Mouse (Mus musculus) skeletal muscle tissue, adult 2 months (tissue): Measurements from ENCODE around the gene Gm42742.

Experiments used
- DNase-seq: peaks from one replicate; pipeline ENCODE4 v3.0.0-alpha.2; 2012; ENCODE audit warnings: low read depth, low spot score

The Gm42742 gene

GRCm38 (mm10) chr7:127020901-127021562 lies at the start of gene Gm42742, which contains the start of gene Prrt2:
Gene Gm42742 (minus strand): TSS chr7:127021097.
Gene Prrt2 (minus strand): TSS chr7:127021211.
- DNase-seq = no peak

- no peak for DNase-seq
These were observed 45.4 kb upstream of the Gm42742 start for GRCm38 (mm10) chr7:127066317-127066716.

- no peak for DNase-seq
These were observed 44.6 kb upstream of the Gm42742 start for GRCm38 (mm10) chr7:127065538-127065937.

- no peak for DNase-seq
These were observed 34.2 kb upstream of the Gm42742 start for GRCm38 (mm10) chr7:127055026-127055585.

GRCm38 (mm10) chr7:127041851-127042672 lies 21.2 kb upstream of the Gm42742 start, which contains the start of gene Kif22:
Gene Kif22 (minus strand): TSS chr7:127042471.
- DNase-seq = peak; percentile 78

- no peak for DNase-seq
These were observed 10.3 kb upstream of the Gm42742 start for GRCm38 (mm10) chr7:127031244-127031643.

GRCm38 (mm10) chr7:127030172-127030571 lies 9.3 kb upstream of the Gm42742 start:
- DNase-seq = no peak

GRCm38 (mm10) chr7:127027885-127028284 lies 7.0 kb upstream of the Gm42742 start:
- no peak for DNase-seq

GRCm38 (mm10) chr7:127026984-127027726 lies 6.3 kb upstream of the Gm42742 start, which contains the start of gene Maz:
Gene Maz (minus strand): TSS chr7:127027037.
- DNase-seq = peak; percentile 100

- DNase-seq = no peak
These were observed 5.7 kb upstream of the Gm42742 start for GRCm38 (mm10) chr7:127026616-127026983.

GRCm38 (mm10) chr7:127026161-127026600 lies 5.3 kb upstream of the Gm42742 start:
- DNase-seq = no peak

GRCm38 (mm10) chr7:127025556-127026160 lies 4.8 kb upstream of the Gm42742 start:
- DNase-seq = no peak

- peak; percentile 78 for DNase-seq
These were observed 4.1 kb upstream of the Gm42742 start for GRCm38 (mm10) chr7:127024755-127025555.

- no peak for DNase-seq
These were observed 3.2 kb upstream of the Gm42742 start for GRCm38 (mm10) chr7:127023896-127024690.

GRCm38 (mm10) chr7:127023272-127023691 lies 2.4 kb upstream of the Gm42742 start:
- DNase-seq = no peak

- DNase-seq = no peak
These were observed 1.8 kb upstream of the Gm42742 start for GRCm38 (mm10) chr7:127022528-127023271.

- DNase-seq = no peak
These were observed 948 bp upstream of the Gm42742 start for GRCm38 (mm10) chr7:127021563-127022527.

- DNase-seq = no peak
These were observed 406 bp downstream of the Gm42742 start for GRCm38 (mm10) chr7:127020491-127020890.
